Mouse (Mus musculus) heart, postnatal 0 days (tissue): ENCODE data around the gene Fnbp1.

Source experiments
- CTCF ChIP-seq: IDR thresholded peaks from 2 replicates; pipeline ENCODE4 v1.5.1; 2016; ENCODE audit warnings: antibody characterized with exemption, control low read depth, low read depth
- EP300 ChIP-seq: IDR thresholded peaks from 2 replicates; pipeline ENCODE4 v1.6.1; 2016; ENCODE audit warnings: antibody characterized with exemption, low read depth

- no peak for TF ChIP-seq CTCF
- TF ChIP-seq EP300: no peak
Measured at GRCm38 (mm10) chr2:31132682-31133081, 9.1 kb downstream of the Fnbp1 start.
